8 mouse cellular contexts compared by ENCODE assay signal in the genomic region with DNA sequence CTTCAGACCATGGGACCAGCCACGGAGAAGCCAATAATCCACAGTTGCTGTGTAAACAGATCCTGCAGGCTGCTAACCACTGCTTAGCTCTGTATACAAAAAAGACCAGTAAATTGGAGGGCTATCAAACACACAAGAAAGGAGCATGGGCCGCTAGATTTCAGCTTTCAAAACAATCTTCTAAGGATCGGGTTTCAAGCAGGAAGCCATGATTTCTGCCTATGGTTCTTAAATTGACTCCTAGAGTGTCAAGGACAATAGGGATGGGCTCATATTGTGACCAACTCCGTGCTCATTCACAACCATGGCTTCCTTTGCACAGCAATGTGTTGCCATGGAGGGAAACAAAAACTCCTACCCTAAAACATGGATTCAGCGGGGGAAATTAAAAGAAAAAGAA. TPM values are rescaled to one million over a fixed set of nuclear protein-coding genes. Genes with fewer than 3 reads are reported as not detected.
DNase-seq lines count a peak whose midpoint lies in the region; ATAC-seq and TF ChIP-seq lines count a peak whose summit lies in the region.

No protein-coding gene starts in this region.

- H3ac ChIP-seq in myocyte (ENCODE audit: control insufficient read depth, insufficient read length): no peak overlapping the region

- peaks cover 51% of the 10 kb centered on the region for H3K79me2 ChIP-seq in myocyte (ENCODE audit: control insufficient read depth, insufficient read depth)

- DNase-seq in liver, embryonic 11.5 days (ENCODE audit: low spot score): no peak
- DNase-seq in liver: no peak
- peak; percentile 33 for DNase-seq in embryonic facial prominence, embryonic 11.5 days (ENCODE audit: low spot score)
- DNase-seq in spleen, postnatal 36 days (ENCODE audit: low spot score in 2 of 2): no peak
- DNase-seq in yolk sac, embryonic 10.5 days (ENCODE audit: low spot score): no peak
- no peak for DNase-seq in MN1 (ENCODE audit: low spot score)

- no peak for TF ChIP-seq POLR2A in myocyte (IDR thresholded peaks at IDR 0.05; ENCODE audit: insufficient read length, low read depth)

- peak overlapping the region; percentile 97 for H3K4me2 ChIP-seq in liver, embryonic 11.5 days
- H3K4me2 ChIP-seq in embryonic facial prominence, embryonic 11.5 days (ENCODE audit: low read depth, low read length): peak overlapping the region; percentile 34; the same call in 1 of the 2 replicates
- peak overlapping the region; percentile 89 for H3K4me2 ChIP-seq in hindbrain, embryonic 16.5 days (ENCODE audit: low read length)
- peak overlapping the region; percentile 75 for H3K4me2 ChIP-seq in myocyte (ENCODE audit: low read depth)

- H3K9me3 ChIP-seq in liver, embryonic 11.5 days (ENCODE audit: control insufficient read depth, low read length): no peaks in the 10 kb centered on the region
- no peaks in the 10 kb centered on the region for H3K9me3 ChIP-seq in embryonic facial prominence, embryonic 11.5 days (replicated peaks; ENCODE audit: control insufficient read depth, low read length)
- no peaks in the 10 kb centered on the region for H3K9me3 ChIP-seq in hindbrain, embryonic 16.5 days (ENCODE audit: control insufficient read depth, low read length)

- H3K4me3 ChIP-seq in liver, embryonic 11.5 days (ENCODE audit: low read depth, low read length): no peak overlapping the region; the same call in 1 of the 2 replicates
- H3K4me3 ChIP-seq in embryonic facial prominence, embryonic 11.5 days (ENCODE audit: low read depth, low read length): peak overlapping the region; percentile 78; the same call in 1 of the 2 replicates
- H3K4me3 ChIP-seq in hindbrain, embryonic 16.5 days (ENCODE audit: low read length): peak overlapping the region; percentile 94
- H3K4me3 ChIP-seq in myocyte: peak overlapping the region; percentile 100

- ATAC-seq in liver, embryonic 11.5 days (replicated peaks; ENCODE audit: low FRiP score): no peak
- ATAC-seq in embryonic facial prominence, embryonic 11.5 days (replicated peaks; ENCODE audit: insufficient number of reproducible peaks, low FRiP score, low TSS enrichment, low read depth): no peak
- ATAC-seq in hindbrain, embryonic 16.5 days: no peak

- H3K9ac ChIP-seq in liver, embryonic 11.5 days (ENCODE audit: low read depth, low read length): no peak overlapping the region
- no peak overlapping the region for H3K9ac ChIP-seq in embryonic facial prominence, embryonic 11.5 days (replicated peaks; ENCODE audit: low read length)
- H3K9ac ChIP-seq in hindbrain, embryonic 16.5 days (ENCODE audit: low read depth, low read length): peak overlapping the region; percentile 58

- WGBS in liver, embryonic 11.5 days: 40% methylated on average over 5 of the region's 5 CpGs
- WGBS in embryonic facial prominence, embryonic 11.5 days: 29% methylated on average over 5 of the region's 5 CpGs
- WGBS in hindbrain, embryonic 16.5 days: 4% methylated on average over 5 of the region's 5 CpGs

- no peaks in the 10 kb centered on the region; the same call in 1 of the 2 replicates for H3K4me1 ChIP-seq in liver, embryonic 11.5 days (replicated peaks; ENCODE audit: control insufficient read depth, insufficient read depth, low read length)
- H3K4me1 ChIP-seq in embryonic facial prominence, embryonic 11.5 days (ENCODE audit: control insufficient read depth, insufficient read depth, low read length): no peaks in the 10 kb centered on the region
- peaks cover 19% of the 10 kb centered on the region for H3K4me1 ChIP-seq in hindbrain, embryonic 16.5 days (ENCODE audit: control insufficient read depth, insufficient read depth, low read depth, low read length)

- H3K36me3 ChIP-seq in liver, embryonic 11.5 days (ENCODE audit: control insufficient read depth, insufficient read depth, low read length): no peaks in the 10 kb centered on the region
- no peaks in the 10 kb centered on the region for H3K36me3 ChIP-seq in embryonic facial prominence, embryonic 11.5 days (replicated peaks; ENCODE audit: control insufficient read depth, insufficient read depth, low read depth, low read length)
- H3K36me3 ChIP-seq in hindbrain, embryonic 16.5 days (ENCODE audit: control insufficient read depth, insufficient read depth, low read length): peaks cover 2% of the 10 kb centered on the region; the same call in 1 of the 2 replicates
- peaks cover 15% of the 10 kb centered on the region for H3K36me3 ChIP-seq in myocyte (ENCODE audit: control insufficient read depth, insufficient read depth)

- no peak overlapping the region for H3K27ac ChIP-seq in liver, embryonic 11.5 days (ENCODE audit: low read depth, low read length)
- no peak overlapping the region for H3K27ac ChIP-seq in embryonic facial prominence, embryonic 11.5 days (replicated peaks; ENCODE audit: low read depth, low read length)
- H3K27ac ChIP-seq in hindbrain, embryonic 16.5 days (ENCODE audit: low read depth, low read length): peak overlapping the region; percentile 42; the same call in 1 of the 2 replicates

- peaks cover 31% of the 10 kb centered on the region for H3K27me3 ChIP-seq in liver, embryonic 11.5 days (replicated peaks; ENCODE audit: control insufficient read depth, insufficient read depth, low read length)
- no peaks in the 10 kb centered on the region for H3K27me3 ChIP-seq in embryonic facial prominence, embryonic 11.5 days (ENCODE audit: control insufficient read depth, insufficient read depth, low read length)
- no peaks in the 10 kb centered on the region for H3K27me3 ChIP-seq in hindbrain, embryonic 16.5 days (replicated peaks; ENCODE audit: control insufficient read depth, insufficient read depth, low read length)
- no peaks in the 10 kb centered on the region for H3K27me3 ChIP-seq in myocyte (ENCODE audit: control insufficient read depth, insufficient read depth, insufficient read length)

TF ChIP-seq in myocyte, 11 proteins besides CTCF, POLR2A, EP300 and RAD21:
- no peak for TF ChIP-seq SRF (IDR thresholded peaks at IDR 0.05; ENCODE audit: control insufficient read depth, insufficient read length, low read depth)
- TF ChIP-seq MYOD1 (IDR thresholded peaks at IDR 0.05; ENCODE audit: control insufficient read depth in 1 of 3, insufficient read length in 2 of 3, low read depth in 2 of 3): no peak
- no peak for TF ChIP-seq MAX (IDR thresholded peaks at IDR 0.05; ENCODE audit: low read depth)
- no peak for TF ChIP-seq REST (IDR thresholded peaks at IDR 0.05; ENCODE audit: insufficient read depth, insufficient read length)
- no peak for TF ChIP-seq TCF3 (IDR thresholded peaks at IDR 0.05; ENCODE audit: insufficient read length, low read depth)
- TF ChIP-seq MYOG (IDR thresholded peaks at IDR 0.05; ENCODE audit: control insufficient read depth in 1 of 3, insufficient read depth in 1 of 3, insufficient read length in 2 of 3, low read depth in 2 of 3): no peak
- no peak for TF ChIP-seq E2F4 (IDR thresholded peaks at IDR 0.05; ENCODE audit: insufficient read depth)
- TF ChIP-seq TCF12 (IDR thresholded peaks at IDR 0.05; ENCODE audit: insufficient read depth, poor library complexity, severe bottlenecking): no peak
- TF ChIP-seq CEBPB (IDR thresholded peaks at IDR 0.05; ENCODE audit: insufficient read depth, poor library complexity, severe bottlenecking): no peak
- TF ChIP-seq POLR2AphosphoS2 (IDR thresholded peaks at IDR 0.05; ENCODE audit: insufficient read length, low read depth): no peak
- TF ChIP-seq USF1 (IDR thresholded peaks at IDR 0.05; ENCODE audit: low read depth): no peak

RNA-seq across cellular contexts. Expression of gene Arl4c, which starts 3.1 kb away (rescaled TPM):
- polyA plus RNA-seq in liver, embryonic 11.5 days (2014; fragmentation: Nextera tagmentation; extraction: Ambion mirVana): 1.7 and 1.9 TPM in 2 replicates
- polyA plus RNA-seq in embryonic facial prominence, embryonic 11.5 days (2014; fragmentation: Nextera tagmentation; extraction: Ambion mirVana): 6.4 and 6.7 TPM in 2 replicates
- polyA plus RNA-seq in hindbrain, embryonic 16.5 days (2015; fragmentation: Nextera tagmentation; extraction: Ambion mirVana): 37.7 and 41.2 TPM in 2 replicates
- polyA plus RNA-seq in myocyte (2012; fragmentation: generic; extraction: Trizol): 25.2 TPM

Comparison
In these comparisons a context has a peak if more than half of its experiments do, and no peak if none do; other contexts are left out.
1. H3K4me2 ChIP-seq: peak in every context shown above with its lines; median percentile 97 in liver, embryonic 11.5 days; 89 in hindbrain, embryonic 16.5 days; 75 in myocyte; 34 in embryonic facial prominence, embryonic 11.5 days.